Mouse (Mus musculus): Measurements from ENCODE around the gene Ptov1. TPM values are rescaled to one million over a fixed set of nuclear protein-coding genes. Genes with fewer than 3 reads are reported as not detected.
"Not testable (repeated sequence)": the region's sequence is repeated elsewhere in the genome, so short reads cannot be mapped to it uniquely, and the experiment has no call there.

The Ptov1 gene
- polyA plus RNA-seq, 1 experiment from 2014 or later = 384 TPM

GRCm38 (mm10) chr7:44883036-44883435 lies 13.4 kb upstream of the Ptov1 start:
- Histone ChIP-seq H3K27me3 (ENCODE audit: control insufficient read depth, insufficient read depth, low read length) (no peaks in the 10 kb centered on the region), H3K4me3 (ENCODE audit: low read depth, low read length) (no peak overlapping the region), H3K27ac (ENCODE audit: low read length) (no peak overlapping the region), H3K9ac (replicated peaks; ENCODE audit: low read depth, low read length) (no peak overlapping the region), H3K9me3 (ENCODE audit: control insufficient read depth, low read depth, low read length) (no peaks in the 10 kb centered on the region), H3K4me1 (ENCODE audit: control insufficient read depth, insufficient read depth, low read length) (no peaks in the 10 kb centered on the region), H3K4me2 (replicated peaks; ENCODE audit: low read depth, low read length) (no peak overlapping the region), H3K36me3 (ENCODE audit: control insufficient read depth, insufficient read depth, low read length) (peaks cover 71% of the 10 kb centered on the region)
- 92% methylated on average over 3 of the region's 3 CpGs for WGBS
- ATAC-seq (ENCODE audit: insufficient number of reproducible peaks, insufficient read depth, low FRiP score, low read depth) = no peak

- ATAC-seq (ENCODE audit: insufficient number of reproducible peaks, insufficient read depth, low FRiP score, low read depth) = no peak
- 0 out of 2 replicates have a peak, but pooled peaks cover 5% of the 10 kb centered on the region for H3K4me1 ChIP-seq (ENCODE audit: control insufficient read depth, insufficient read depth, low read length)
- peaks cover 58% of the 10 kb centered on the region for H3K36me3 ChIP-seq (ENCODE audit: control insufficient read depth, insufficient read depth, low read length)
- H3K27me3 ChIP-seq (ENCODE audit: control insufficient read depth, insufficient read depth, low read length) = no peaks in the 10 kb centered on the region
- H3K27ac ChIP-seq (ENCODE audit: low read length) = no peak overlapping the region
- no peak overlapping the region for H3K4me2 ChIP-seq (replicated peaks; ENCODE audit: low read depth, low read length)
- no peak overlapping the region for H3K9ac ChIP-seq (replicated peaks; ENCODE audit: low read depth, low read length)
- H3K9me3 ChIP-seq (ENCODE audit: control insufficient read depth, low read depth, low read length) = no peaks in the 10 kb centered on the region
- no peak overlapping the region for H3K4me3 ChIP-seq (ENCODE audit: low read depth, low read length)
- WGBS = 87% methylated on average over 14 of the region's 14 CpGs
Observed at GRCm38 (mm10) chr7:44877833-44878232, 8.2 kb upstream of the Ptov1 start.

GRCm38 (mm10) chr7:44871774-44872173 lies 2.2 kb upstream of the Ptov1 start:
- H3K4me3 ChIP-seq (ENCODE audit: low read depth, low read length); H3K27ac ChIP-seq (ENCODE audit: low read length); H3K4me2 ChIP-seq (replicated peaks; ENCODE audit: low read depth, low read length); H3K36me3 ChIP-seq (ENCODE audit: control insufficient read depth, insufficient read depth, low read length); H3K27me3 ChIP-seq (ENCODE audit: control insufficient read depth, insufficient read depth, low read length); H3K9me3 ChIP-seq (ENCODE audit: control insufficient read depth, low read depth, low read length); H3K9ac ChIP-seq (replicated peaks; ENCODE audit: low read depth, low read length); ATAC-seq (ENCODE audit: insufficient number of reproducible peaks, insufficient read depth, low FRiP score, low read depth): not testable (repeated sequence)
- WGBS = 93% methylated on average over 2 of the region's 2 CpGs
- H3K4me1 ChIP-seq (ENCODE audit: control insufficient read depth, insufficient read depth, low read length) = peaks cover 27% of the 10 kb centered on the region

GRCm38 (mm10) chr7:44871181-44871580 lies 1.6 kb upstream of the Ptov1 start:
- Histone ChIP-seq H3K27me3 (ENCODE audit: control insufficient read depth, insufficient read depth, low read length) (no peaks in the 10 kb centered on the region), H3K4me3 (ENCODE audit: low read depth, low read length) (no peak overlapping the region), H3K36me3 (ENCODE audit: control insufficient read depth, insufficient read depth, low read length) (peaks cover 7% of the 10 kb centered on the region), H3K4me1 (ENCODE audit: control insufficient read depth, insufficient read depth, low read length) (peaks cover 33% of the 10 kb centered on the region), H3K27ac (ENCODE audit: low read length) (no peak overlapping the region), H3K4me2 (replicated peaks; ENCODE audit: low read depth, low read length) (no peak overlapping the region), H3K9ac (replicated peaks; ENCODE audit: low read depth, low read length) (no peak overlapping the region), H3K9me3 (ENCODE audit: control insufficient read depth, low read depth, low read length) (no peaks in the 10 kb centered on the region)
- no peak for ATAC-seq (ENCODE audit: insufficient number of reproducible peaks, insufficient read depth, low FRiP score, low read depth)
- WGBS = 78% methylated on average over 1 of the region's 1 CpGs

GRCm38 (mm10) chr7:44870614-44871013 lies 1.0 kb upstream of the Ptov1 start:
- H3K4me3 ChIP-seq (ENCODE audit: low read depth, low read length) = peak overlapping the region; percentile 94
- H3K27ac ChIP-seq (ENCODE audit: low read length) = peak overlapping the region; percentile 100
- ATAC-seq (ENCODE audit: insufficient number of reproducible peaks, insufficient read depth, low FRiP score, low read depth) = no peak
- H3K36me3 ChIP-seq (ENCODE audit: control insufficient read depth, insufficient read depth, low read length) = peaks cover 12% of the 10 kb centered on the region
- no peaks in the 10 kb centered on the region for H3K9me3 ChIP-seq (ENCODE audit: control insufficient read depth, low read depth, low read length)
- WGBS = 75% methylated on average over 6 of the region's 6 CpGs
- H3K9ac ChIP-seq (replicated peaks; ENCODE audit: low read depth, low read length) = peak overlapping the region; percentile 19; the same call in 1 of the 2 replicates
- peaks cover 39% of the 10 kb centered on the region for H3K4me1 ChIP-seq (ENCODE audit: control insufficient read depth, insufficient read depth, low read length)
- peak overlapping the region; percentile 53 for H3K4me2 ChIP-seq (replicated peaks; ENCODE audit: low read depth, low read length)
- H3K27me3 ChIP-seq (ENCODE audit: control insufficient read depth, insufficient read depth, low read length) = no peaks in the 10 kb centered on the region

- Histone ChIP-seq H3K27ac (ENCODE audit: low read length) (peak overlapping the region; percentile 100), H3K4me3 (ENCODE audit: low read depth, low read length) (peak overlapping the region; percentile 94), H3K9ac (replicated peaks; ENCODE audit: low read depth, low read length) (peak overlapping the region; percentile 100), H3K4me1 (ENCODE audit: control insufficient read depth, insufficient read depth, low read length) (peaks cover 43% of the 10 kb centered on the region), H3K36me3 (ENCODE audit: control insufficient read depth, insufficient read depth, low read length) (peaks cover 22% of the 10 kb centered on the region), H3K4me2 (replicated peaks; ENCODE audit: low read depth, low read length) (peak overlapping the region; percentile 82), H3K27me3 (ENCODE audit: control insufficient read depth, insufficient read depth, low read length) (no peaks in the 10 kb centered on the region), H3K9me3 (ENCODE audit: control insufficient read depth, low read depth, low read length) (no peaks in the 10 kb centered on the region)
- under 1% methylated on average over 97 of the region's 108 CpGs for WGBS
- peak; percentile 59 for ATAC-seq (ENCODE audit: insufficient number of reproducible peaks, insufficient read depth, low FRiP score, low read depth)
Observed at GRCm38 (mm10) chr7:44868919-44869696, 480 bp downstream of the Ptov1 start.

DNA sequence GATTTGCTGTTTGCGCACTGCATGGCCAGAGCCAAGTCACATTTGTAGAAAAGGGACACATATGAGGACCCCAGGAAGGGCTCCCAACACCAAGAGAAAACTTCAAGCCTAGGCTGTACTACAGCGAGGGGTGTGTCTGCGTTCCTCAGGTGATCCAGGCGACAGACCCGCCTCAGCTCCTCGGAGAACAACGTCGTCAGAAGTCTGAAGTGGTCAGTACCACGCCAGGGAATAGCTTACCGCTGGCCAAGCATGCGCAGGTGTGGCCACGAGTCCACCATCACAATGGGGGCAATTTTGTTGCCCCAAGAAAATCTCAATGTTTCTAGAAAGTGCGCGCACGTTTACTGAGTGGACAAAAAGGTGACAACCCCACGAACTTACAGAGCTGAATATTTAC lies 1.1 kb downstream of the Ptov1 start:
- H3K4me1 ChIP-seq (ENCODE audit: control insufficient read depth, insufficient read depth, low read length) = peaks cover 43% of the 10 kb centered on the region
- no peak for ATAC-seq (ENCODE audit: insufficient number of reproducible peaks, insufficient read depth, low FRiP score, low read depth)
- WGBS = 3% methylated on average over 16 of the region's 16 CpGs

DNA sequence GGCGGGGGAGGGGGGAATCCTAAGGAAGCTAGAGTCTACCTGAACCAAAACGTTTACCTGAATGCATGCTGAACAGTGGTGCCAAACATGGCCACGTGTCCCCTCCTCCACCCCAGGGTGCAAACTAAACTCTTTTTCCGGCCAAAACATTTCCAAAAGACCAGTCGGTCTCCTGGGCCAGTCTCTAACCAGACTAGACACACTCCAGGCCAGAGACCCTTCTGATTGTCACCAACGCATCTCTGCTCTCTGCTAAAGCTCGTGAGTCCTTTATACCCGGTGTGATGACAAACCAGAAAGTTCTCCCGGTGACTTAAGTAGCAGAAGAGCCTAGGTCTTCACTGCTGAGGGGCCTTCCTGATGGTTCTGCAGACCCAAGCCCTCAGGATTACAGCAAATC lies 1.8 kb downstream of the Ptov1 start:
- H3K9ac ChIP-seq (replicated peaks; ENCODE audit: low read depth, low read length) = no peak overlapping the region; the same call in 1 of the 2 replicates
- no peak for ATAC-seq (ENCODE audit: insufficient number of reproducible peaks, insufficient read depth, low FRiP score, low read depth)
- H3K27me3 ChIP-seq (ENCODE audit: control insufficient read depth, insufficient read depth, low read length) = no peaks in the 10 kb centered on the region
- peak overlapping the region; percentile 94 for H3K4me3 ChIP-seq (ENCODE audit: low read depth, low read length)
- H3K27ac ChIP-seq (ENCODE audit: low read length) = peak overlapping the region; percentile 21; the same call in 1 of the 2 replicates
- 35% methylated on average over 9 of the region's 9 CpGs for WGBS
- H3K9me3 ChIP-seq (ENCODE audit: control insufficient read depth, low read depth, low read length) = no peaks in the 10 kb centered on the region
- peak overlapping the region; percentile 82 for H3K4me2 ChIP-seq (replicated peaks; ENCODE audit: low read depth, low read length)
- H3K36me3 ChIP-seq (ENCODE audit: control insufficient read depth, insufficient read depth, low read length) = peaks cover 35% of the 10 kb centered on the region
- peaks cover 38% of the 10 kb centered on the region for H3K4me1 ChIP-seq (ENCODE audit: control insufficient read depth, insufficient read depth, low read length)

More for the DNA sequence above, 1.1 kb downstream of the Ptov1 start:
- Histone ChIP-seq H3K36me3 (ENCODE audit: control insufficient read depth, insufficient read depth, low read length) (peaks cover 29% of the 10 kb centered on the region), H3K27ac (ENCODE audit: low read length) (peak overlapping the region; percentile 100; the same call in 1 of the 2 replicates), H3K27me3 (ENCODE audit: control insufficient read depth, insufficient read depth, low read length) (no peaks in the 10 kb centered on the region), H3K4me2 (replicated peaks; ENCODE audit: low read depth, low read length) (peak overlapping the region; percentile 82), H3K4me3 (ENCODE audit: low read depth, low read length) (peak overlapping the region; percentile 94), H3K9me3 (ENCODE audit: control insufficient read depth, low read depth, low read length) (no peaks in the 10 kb centered on the region), H3K9ac (replicated peaks; ENCODE audit: low read depth, low read length) (peak overlapping the region; percentile 100)

All from stomach, embryonic 14.5 days (tissue).